Mouse (Mus musculus): Measurements from ENCODE around the gene Mus81. TPM values are rescaled to one million over a fixed set of nuclear protein-coding genes. Genes with fewer than 3 reads are reported as not detected.
"Not testable (repeated sequence)": the region's sequence is repeated elsewhere in the genome, so short reads cannot be mapped to it uniquely, and the experiment has no call there.

Mus81 gene
- polyA plus RNA-seq, 1 experiment from 2014 or later, result 57.1 TPM

DNA sequence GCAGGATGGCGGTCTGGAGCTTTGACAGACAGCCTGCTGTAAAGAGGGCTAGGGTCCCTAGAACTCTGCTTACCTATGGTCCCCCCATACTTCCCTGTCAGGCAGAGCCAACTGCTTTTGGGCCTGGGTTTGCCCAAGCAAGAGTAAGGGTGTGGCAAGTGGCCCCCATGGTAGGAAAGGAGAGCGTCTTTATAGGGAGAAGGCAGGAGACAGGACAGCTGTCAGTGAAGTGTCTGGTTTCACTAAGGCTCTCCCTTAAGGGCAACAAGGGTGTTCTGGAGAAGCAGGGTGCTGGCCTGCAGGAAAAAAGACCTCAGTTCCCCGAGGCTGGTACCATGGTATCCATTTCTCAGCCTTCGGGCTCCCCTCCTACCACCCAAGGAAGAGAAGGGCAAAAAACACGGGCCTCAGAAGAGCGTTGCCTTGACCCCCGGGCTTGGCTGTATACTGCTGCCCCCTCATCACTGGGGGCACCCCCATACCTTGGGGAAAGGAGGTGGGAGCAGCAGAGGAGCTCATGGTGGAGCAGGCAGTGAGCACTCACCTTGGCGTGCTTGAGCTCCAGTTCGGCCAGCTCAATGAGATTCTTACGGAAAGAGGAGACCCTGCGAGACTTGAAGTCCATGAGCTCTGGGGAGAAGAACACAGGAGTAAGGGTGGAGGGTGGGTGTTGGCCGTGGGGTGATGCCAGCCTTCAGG is 7.3 kb upstream of the Mus81 start:
- Histone ChIP-seq H3K27ac (ENCODE audit: low read depth, low read length) (no peak overlapping the region), H3K4me3 (ENCODE audit: low read depth, low read length) (no peak overlapping the region), H3K9me3 (replicated peaks; ENCODE audit: control insufficient read depth, low read length) (no peaks in the 10 kb centered on the region), H3K4me1 (ENCODE audit: control insufficient read depth, insufficient read depth, low read length) (peaks cover 7% of the 10 kb centered on the region; the same call in 1 of the 2 replicates), H3K9ac (ENCODE audit: low read length) (no peak overlapping the region), H3K27me3 (replicated peaks; ENCODE audit: control insufficient read depth, insufficient read depth, low read length) (no peaks in the 10 kb centered on the region), H3K36me3 (ENCODE audit: control insufficient read depth, insufficient read depth, low read length) (peaks cover 58% of the 10 kb centered on the region), H3K4me2 (ENCODE audit: low read length) (no peak overlapping the region)
- no peak for ATAC-seq
- 81% methylated on average over 12 of the region's 12 CpGs for WGBS
- DNase-seq (ENCODE audit: low spot score), result no peak

DNA sequence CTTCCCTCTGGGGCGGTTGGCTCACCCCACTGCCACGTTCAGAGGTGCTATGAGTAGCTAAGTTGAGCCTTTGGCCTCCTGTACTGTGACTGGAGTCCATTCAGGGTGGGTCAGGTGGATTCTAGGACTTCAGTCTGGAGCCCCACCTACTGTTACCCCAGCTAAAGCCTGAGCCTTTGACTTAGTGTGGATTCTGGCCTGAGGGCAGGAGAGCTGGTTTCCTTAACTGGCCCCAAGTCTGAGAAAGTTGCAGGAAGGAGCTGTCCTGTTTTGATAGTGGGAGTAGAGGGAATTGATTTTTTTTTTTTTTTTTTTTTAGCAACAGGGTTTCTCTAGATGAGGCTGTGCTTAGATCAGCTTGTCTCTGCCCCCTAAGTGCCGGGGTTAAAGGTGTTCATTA is 6.1 kb upstream of the Mus81 start:
- Histone ChIP-seq H3K36me3 (ENCODE audit: control insufficient read depth, insufficient read depth, low read length) (peaks cover 58% of the 10 kb centered on the region), H3K4me1 (ENCODE audit: control insufficient read depth, insufficient read depth, low read length) (peaks cover 7% of the 10 kb centered on the region; the same call in 1 of the 2 replicates), H3K4me2 (ENCODE audit: low read length) (no peak overlapping the region), H3K9ac (ENCODE audit: low read length) (no peak overlapping the region), H3K27me3 (replicated peaks; ENCODE audit: control insufficient read depth, insufficient read depth, low read length) (no peaks in the 10 kb centered on the region), H3K4me3 (ENCODE audit: low read depth, low read length) (no peak overlapping the region), H3K9me3 (replicated peaks; ENCODE audit: control insufficient read depth, low read length) (no peaks in the 10 kb centered on the region), H3K27ac (ENCODE audit: low read depth, low read length) (no peak overlapping the region)
- DNase-seq (ENCODE audit: low spot score), result no peak
- no peak for ATAC-seq
- WGBS, result 94% methylated on average over 3 of the region's 3 CpGs

DNA sequence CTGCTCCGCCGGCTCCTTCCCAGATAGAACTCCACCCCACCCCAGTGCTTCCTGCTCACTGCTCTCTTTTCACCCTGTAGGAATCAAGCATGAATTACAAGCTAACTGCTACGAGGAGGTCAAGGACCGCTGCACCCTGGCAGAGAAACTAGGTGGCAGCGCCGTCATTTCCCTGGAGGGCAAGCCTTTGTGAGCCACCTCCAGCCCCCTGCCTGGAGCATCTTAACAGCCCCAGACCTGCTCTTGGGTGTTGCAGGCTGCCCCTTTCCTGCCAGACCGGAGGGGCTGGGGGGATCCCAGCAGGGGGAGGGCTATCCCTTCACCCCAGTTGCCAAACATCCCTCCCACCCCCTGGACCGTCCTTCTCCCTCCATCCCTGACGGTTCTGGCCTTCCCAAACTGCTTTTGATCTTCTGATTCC is 5.1 kb upstream of the Mus81 start:
- not testable (repeated sequence) for H3K27ac ChIP-seq (ENCODE audit: low read depth, low read length); DNase-seq (ENCODE audit: low spot score); H3K9me3 ChIP-seq (replicated peaks; ENCODE audit: control insufficient read depth, low read length); H3K4me3 ChIP-seq (ENCODE audit: low read depth, low read length); ATAC-seq; H3K9ac ChIP-seq (ENCODE audit: low read length); H3K4me2 ChIP-seq (ENCODE audit: low read length); H3K27me3 ChIP-seq (replicated peaks; ENCODE audit: control insufficient read depth, insufficient read depth, low read length)
- Histone ChIP-seq H3K36me3 (ENCODE audit: control insufficient read depth, insufficient read depth, low read length) (peaks cover 58% of the 10 kb centered on the region), H3K4me1 (ENCODE audit: control insufficient read depth, insufficient read depth, low read length) (peaks cover 11% of the 10 kb centered on the region)
- WGBS, result 71% methylated on average over 9 of the region's 9 CpGs

DNA sequence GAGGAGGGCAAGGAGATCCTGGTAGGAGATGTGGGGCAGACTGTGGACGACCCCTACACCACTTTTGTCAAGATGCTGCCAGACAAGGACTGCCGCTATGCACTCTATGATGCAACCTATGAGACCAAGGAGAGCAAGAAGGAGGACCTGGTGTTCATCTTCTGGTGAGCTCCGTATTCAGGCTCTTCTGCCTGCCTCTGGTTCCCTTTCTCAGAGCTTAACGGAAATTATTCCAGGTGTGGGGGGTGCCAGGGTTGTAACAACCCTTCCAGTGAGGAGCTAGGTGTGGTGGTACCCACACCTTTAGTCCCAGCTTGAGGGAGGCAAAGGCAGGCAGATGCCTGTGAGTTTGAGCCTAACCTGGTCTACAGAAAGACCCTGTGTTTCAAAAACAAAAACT is 4.4 kb upstream of the Mus81 start:
- Histone ChIP-seq H3K9ac (ENCODE audit: low read length) (no peak overlapping the region), H3K4me2 (ENCODE audit: low read length) (no peak overlapping the region), H3K36me3 (ENCODE audit: control insufficient read depth, insufficient read depth, low read length) (peaks cover 55% of the 10 kb centered on the region), H3K4me1 (ENCODE audit: control insufficient read depth, insufficient read depth, low read length) (peaks cover 11% of the 10 kb centered on the region), H3K27me3 (replicated peaks; ENCODE audit: control insufficient read depth, insufficient read depth, low read length) (no peaks in the 10 kb centered on the region), H3K27ac (ENCODE audit: low read depth, low read length) (no peak overlapping the region), H3K4me3 (ENCODE audit: low read depth, low read length) (no peak overlapping the region), H3K9me3 (replicated peaks; ENCODE audit: control insufficient read depth, low read length) (no peaks in the 10 kb centered on the region)
- ATAC-seq (no peak), DNase-seq (ENCODE audit: low spot score) (no peak)
- 89% methylated on average over 4 of the region's 4 CpGs for WGBS

DNA sequence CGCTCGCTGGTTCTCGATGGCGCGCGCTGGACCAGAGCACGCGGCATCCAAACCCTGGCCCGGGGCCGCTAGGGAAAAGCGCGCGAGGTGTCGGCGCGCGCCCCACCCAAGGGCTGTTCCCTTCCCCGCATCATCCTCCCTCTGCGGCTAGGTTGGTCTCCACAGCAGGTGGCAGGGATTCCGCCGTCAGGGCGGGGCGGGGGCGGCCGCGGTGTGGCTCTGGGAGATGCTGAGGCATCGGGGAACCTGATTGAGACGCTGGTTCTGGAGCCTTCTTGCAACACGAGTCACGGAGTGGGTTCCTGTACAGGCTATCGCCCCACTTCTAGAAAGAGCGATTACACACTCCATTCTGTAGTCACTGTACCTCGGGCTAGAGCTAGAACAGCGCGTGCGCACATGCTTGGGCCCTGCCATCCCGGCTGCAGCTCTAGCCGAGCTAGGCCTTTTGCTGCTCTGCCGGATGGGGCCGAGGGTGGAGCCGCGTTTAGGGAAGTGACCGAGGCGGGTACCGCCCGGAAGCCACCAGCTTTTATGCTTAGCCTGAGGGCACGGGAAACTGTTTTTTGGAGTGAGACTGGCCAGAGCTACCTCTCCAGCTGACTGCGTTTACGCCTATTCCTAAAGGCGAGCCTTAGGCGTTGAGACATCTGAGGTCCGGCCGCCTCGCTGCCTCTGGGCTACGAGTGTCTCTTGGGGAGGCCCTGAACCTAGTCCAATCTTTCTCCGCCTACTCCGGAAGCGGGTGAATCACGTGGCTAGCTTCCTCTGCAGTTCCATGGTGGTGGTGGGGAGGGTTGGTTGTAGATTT is 2.9 kb upstream of the Mus81 start:
- peak overlapping the region; percentile 100 for H3K4me3 ChIP-seq (ENCODE audit: low read depth, low read length)
- H3K27me3 ChIP-seq (replicated peaks; ENCODE audit: control insufficient read depth, insufficient read depth, low read length), result no peaks in the 10 kb centered on the region

DNA sequence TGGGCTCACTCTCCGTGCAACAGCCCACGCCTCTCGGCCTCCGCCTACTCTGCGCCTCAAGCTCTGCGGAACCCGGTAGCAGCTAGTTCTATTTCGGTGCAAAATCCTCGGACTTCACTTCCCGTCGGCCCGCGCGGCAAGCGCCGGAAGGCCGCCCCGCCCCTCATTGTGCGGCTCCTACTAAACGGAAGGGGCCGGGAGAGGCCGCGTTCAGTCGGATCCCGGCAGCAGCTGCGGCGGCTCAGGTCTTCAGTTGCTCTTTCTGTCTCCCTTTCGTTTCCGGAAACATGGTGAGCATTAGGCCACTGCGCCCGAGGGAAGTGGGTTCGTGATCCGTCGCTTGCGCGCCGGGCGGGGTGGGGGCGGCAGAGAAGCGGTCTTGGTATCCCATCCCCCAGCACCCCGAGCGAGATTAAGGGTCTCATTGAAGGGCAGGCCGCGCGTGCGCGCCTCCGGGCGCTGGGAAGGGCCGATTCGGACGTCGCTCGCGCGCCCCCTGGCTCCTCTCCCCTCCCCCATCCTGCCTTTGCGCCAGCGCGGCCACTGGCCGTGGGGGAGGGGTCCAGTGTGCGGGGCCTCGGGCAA is 2.2 kb upstream of the Mus81 start, which contains the start of gene Cfl1:
TSS of gene Cfl1 (plus strand) at position 143 of the 585 bp plus-strand sequence.
- Histone ChIP-seq H3K9me3 (replicated peaks; ENCODE audit: control insufficient read depth, low read length) (no peaks in the 10 kb centered on the region), H3K4me1 (ENCODE audit: control insufficient read depth, insufficient read depth, low read length) (peaks cover 14% of the 10 kb centered on the region), H3K4me2 (ENCODE audit: low read length) (peak within 1 kb of the TSS; percentile 80), H3K9ac (ENCODE audit: low read length) (peak within 1 kb of the TSS; percentile 96), H3K27ac (ENCODE audit: low read depth, low read length) (peak within 1 kb of the TSS; percentile 99), H3K27me3 (replicated peaks; ENCODE audit: control insufficient read depth, insufficient read depth, low read length) (no peaks in the 10 kb centered on the region), H3K36me3 (ENCODE audit: control insufficient read depth, insufficient read depth, low read length) (peaks cover 44% of the 10 kb centered on the region), H3K4me3 (ENCODE audit: low read depth, low read length) (peak within 1 kb of the TSS; percentile 100)
- ATAC-seq (peak; percentile 80), DNase-seq (ENCODE audit: low spot score) (peak; percentile 98)
- under 1% methylated on average over 45 of the region's 62 CpGs for WGBS

More for the DNA sequence above, 2.9 kb upstream of the Mus81 start:
- ATAC-seq (peak; percentile 14), DNase-seq (ENCODE audit: low spot score) (peak; percentile 79)
- Histone ChIP-seq H3K36me3 (ENCODE audit: control insufficient read depth, insufficient read depth, low read length) (peaks cover 44% of the 10 kb centered on the region), H3K9me3 (replicated peaks; ENCODE audit: control insufficient read depth, low read length) (no peaks in the 10 kb centered on the region), H3K4me2 (ENCODE audit: low read length) (peak overlapping the region; percentile 68), H3K9ac (ENCODE audit: low read length) (peak overlapping the region; percentile 96), H3K27ac (ENCODE audit: low read depth, low read length) (peak overlapping the region; percentile 99), H3K4me1 (ENCODE audit: control insufficient read depth, insufficient read depth, low read length) (peaks cover 14% of the 10 kb centered on the region)
- under 1% methylated on average over 59 of the region's 59 CpGs for WGBS

DNA sequence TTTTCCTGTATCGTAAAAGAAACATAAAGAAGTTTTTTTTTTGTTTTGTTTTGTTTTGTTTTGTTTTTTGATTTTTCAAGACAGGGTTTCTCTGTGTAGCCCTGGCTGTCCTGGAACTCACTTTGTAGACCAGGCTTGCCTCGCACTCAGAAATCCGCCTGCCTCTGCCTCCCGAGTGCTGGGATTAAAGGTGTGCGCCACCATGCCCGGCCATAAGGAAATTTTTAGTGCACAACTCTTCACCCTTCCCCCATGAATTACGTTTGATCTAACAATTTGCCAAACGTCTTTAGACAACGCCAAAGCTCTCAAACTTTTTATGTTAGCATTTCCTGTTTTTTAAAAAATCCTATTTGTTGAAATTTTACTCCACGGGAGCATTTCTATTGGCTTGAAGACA is 1.5 kb upstream of the Mus81 start:
- DNase-seq (ENCODE audit: low spot score); H3K9me3 ChIP-seq (replicated peaks; ENCODE audit: control insufficient read depth, low read length); H3K9ac ChIP-seq (ENCODE audit: low read length); H3K27me3 ChIP-seq (replicated peaks; ENCODE audit: control insufficient read depth, insufficient read depth, low read length); ATAC-seq: not testable (repeated sequence)
- 52% methylated on average over 10 of the region's 10 CpGs for WGBS
- Histone ChIP-seq H3K27ac (ENCODE audit: low read depth, low read length) (peak overlapping the region; percentile 99; the same call in 1 of the 2 replicates), H3K4me3 (ENCODE audit: low read depth, low read length) (peak overlapping the region; percentile 100), H3K4me1 (ENCODE audit: control insufficient read depth, insufficient read depth, low read length) (peaks cover 14% of the 10 kb centered on the region), H3K36me3 (ENCODE audit: control insufficient read depth, insufficient read depth, low read length) (peaks cover 45% of the 10 kb centered on the region), H3K4me2 (ENCODE audit: low read length) (peak overlapping the region; percentile 80)

DNA sequence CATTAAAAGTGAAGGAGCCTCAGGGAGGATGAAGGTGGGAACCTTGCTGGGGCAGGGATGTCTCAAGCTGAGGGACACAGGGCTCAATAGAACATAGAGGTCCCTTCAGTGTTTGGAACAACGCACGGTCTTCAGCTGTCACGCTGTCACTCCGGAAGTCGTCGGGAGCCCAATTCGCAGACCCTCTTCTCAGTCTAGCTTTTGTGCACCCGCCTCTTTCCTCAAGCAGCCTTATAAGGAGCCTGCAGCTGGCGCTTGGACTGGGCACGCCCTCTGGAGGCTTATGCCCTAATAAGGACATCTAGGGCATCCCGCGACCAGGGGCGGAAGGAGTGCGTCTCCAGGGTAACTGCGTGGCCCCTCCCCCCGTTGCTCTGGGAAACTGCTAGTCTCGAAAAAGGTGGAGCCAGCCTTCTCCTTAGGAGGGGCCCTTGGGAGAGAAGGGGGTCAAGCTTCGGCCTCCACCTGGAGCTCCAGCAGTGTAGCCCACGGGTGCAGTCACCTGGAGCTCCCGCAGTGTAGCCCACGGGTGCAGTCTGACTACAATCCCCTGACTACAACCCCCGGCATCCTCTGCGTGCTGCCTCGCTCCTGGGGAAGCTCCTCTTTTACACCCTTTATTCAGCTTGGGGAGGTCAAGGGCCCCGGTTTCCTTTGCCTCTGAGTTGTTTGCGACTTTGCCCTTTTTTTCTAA is 823 bp upstream of the Mus81 start:
- no peaks in the 10 kb centered on the region for H3K27me3 ChIP-seq (replicated peaks; ENCODE audit: control insufficient read depth, insufficient read depth, low read length)
- H3K9me3 ChIP-seq (replicated peaks; ENCODE audit: control insufficient read depth, low read length), result no peaks in the 10 kb centered on the region
- peaks cover 45% of the 10 kb centered on the region for H3K36me3 ChIP-seq (ENCODE audit: control insufficient read depth, insufficient read depth, low read length)
- under 1% methylated on average over 26 of the region's 26 CpGs for WGBS
- peak; percentile 75 for ATAC-seq
- peak overlapping the region; percentile 49 for H3K4me3 ChIP-seq (ENCODE audit: low read depth, low read length)
- H3K4me2 ChIP-seq (ENCODE audit: low read length), result peak overlapping the region; percentile 80
- H3K4me1 ChIP-seq (ENCODE audit: control insufficient read depth, insufficient read depth, low read length), result peaks cover 14% of the 10 kb centered on the region
- DNase-seq (ENCODE audit: low spot score), result peak; percentile 97
- peak overlapping the region; percentile 70 for H3K9ac ChIP-seq (ENCODE audit: low read length)
- H3K27ac ChIP-seq (ENCODE audit: low read depth, low read length), result peak overlapping the region; percentile 97

Data from forebrain, embryonic 14.5 days (tissue).